Mouse (Mus musculus) neural tube, embryonic 10.5 days (tissue): ENCODE measurements around the gene S100a4.

Experiments used
- DNase-seq: peaks from one replicate; pipeline ENCODE4 v3.0.0-alpha.2; 2017; ENCODE audit warnings: low spot score; ENCODE audit errors: extremely low spot score

The S100a4 gene

GRCm38 (mm10) chr3:90623435-90624071 is 20.0 kb downstream of the S100a4 start:
- DNase-seq = no peak

DNA sequence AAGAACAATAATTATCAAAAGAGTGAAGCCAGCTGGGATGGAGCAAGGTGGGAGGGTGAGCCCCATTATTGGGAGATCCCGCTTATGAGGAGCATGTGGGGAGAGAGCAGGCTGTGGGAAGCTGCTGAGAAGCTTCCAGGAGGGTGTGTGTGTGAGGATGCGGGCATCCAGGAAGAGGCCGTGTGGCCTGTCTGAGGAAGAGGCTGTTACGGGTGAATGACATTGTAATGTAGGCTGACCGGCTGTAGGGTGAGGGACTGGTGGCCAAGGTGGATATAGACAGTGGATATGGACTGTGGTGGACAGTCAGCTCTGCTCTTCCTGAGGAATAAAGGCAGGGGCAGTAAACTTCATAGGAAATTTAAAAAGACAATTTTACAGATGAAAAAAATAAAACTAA is 21.9 kb downstream of the S100a4 start:
- no peak for DNase-seq

DNA sequence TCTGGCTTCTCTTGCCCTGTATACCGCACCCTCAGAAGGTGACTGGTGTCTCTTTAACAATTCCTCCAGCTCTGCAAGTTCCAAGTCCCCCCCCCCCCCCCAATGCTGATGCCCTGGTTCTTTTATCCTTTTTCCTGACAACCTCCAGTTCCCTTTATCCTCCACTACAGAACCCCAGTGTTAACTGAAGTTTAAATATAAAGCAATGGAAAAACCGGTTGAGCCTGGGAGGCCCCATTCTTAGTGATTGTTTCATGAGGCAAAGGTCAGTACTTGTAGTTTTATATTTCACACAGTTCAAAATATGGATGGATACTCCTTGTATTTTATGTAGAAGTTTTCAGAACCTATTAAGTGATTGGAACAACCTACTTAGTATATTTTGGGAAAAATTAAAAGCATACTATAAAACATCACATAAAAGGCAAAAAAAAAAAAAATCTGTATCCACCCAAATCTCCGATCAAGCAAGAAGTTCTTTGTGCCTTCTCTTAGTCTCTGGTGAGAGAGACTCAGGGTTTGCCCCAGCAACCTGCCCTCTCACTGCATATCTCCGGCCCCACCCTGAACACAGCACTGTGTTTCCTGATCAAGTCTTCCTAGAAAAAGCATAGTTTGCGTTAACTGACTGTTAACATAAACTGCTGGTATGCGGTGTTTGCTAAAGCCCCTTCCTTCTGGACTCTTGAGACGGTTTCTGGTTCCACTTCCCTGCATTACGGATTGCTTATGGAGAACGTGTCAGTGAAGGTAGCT is 22.9 kb downstream of the S100a4 start:
- DNase-seq = no peak

DNA sequence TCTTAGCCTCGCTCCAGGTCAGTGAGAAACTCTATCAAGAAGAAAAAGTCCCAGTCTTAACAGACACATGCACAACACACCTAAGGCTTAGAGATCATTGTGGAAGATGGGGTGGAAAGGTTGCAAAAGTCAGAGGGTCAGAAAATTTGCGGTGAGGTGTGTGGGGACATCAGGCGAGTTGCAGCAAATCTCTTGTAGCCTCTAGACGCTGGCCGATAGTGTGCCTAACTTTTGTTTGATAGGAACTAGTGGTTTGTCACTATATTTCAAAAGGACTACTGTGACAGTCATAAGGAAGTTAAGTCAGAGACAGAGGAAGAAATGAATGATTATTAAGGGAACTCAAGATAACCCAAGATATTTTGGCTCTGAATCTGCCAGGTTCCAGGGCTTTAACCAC is 23.8 kb downstream of the S100a4 start:
- no peak for DNase-seq

DNA sequence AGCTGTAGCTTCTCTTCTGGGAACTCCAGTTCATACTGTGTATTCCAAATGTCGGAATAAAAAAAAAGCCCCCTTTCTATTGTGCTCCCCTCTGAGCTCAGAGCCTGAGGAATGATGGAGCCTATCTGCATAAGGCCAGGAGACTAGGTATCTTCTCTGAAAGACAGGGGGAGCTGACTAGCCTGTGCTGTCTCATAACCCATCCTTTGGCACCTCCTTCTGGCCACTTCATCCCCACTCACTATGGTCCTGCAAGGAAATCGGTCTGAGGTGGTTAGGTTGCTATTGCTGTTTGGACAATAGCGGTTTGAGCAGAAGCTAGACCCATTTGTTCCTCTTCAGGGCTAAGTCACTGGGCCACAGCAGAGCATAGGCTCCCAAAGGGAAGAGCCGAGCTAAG is 24.2 kb downstream of the S100a4 start:
- DNase-seq = no peak

DNA sequence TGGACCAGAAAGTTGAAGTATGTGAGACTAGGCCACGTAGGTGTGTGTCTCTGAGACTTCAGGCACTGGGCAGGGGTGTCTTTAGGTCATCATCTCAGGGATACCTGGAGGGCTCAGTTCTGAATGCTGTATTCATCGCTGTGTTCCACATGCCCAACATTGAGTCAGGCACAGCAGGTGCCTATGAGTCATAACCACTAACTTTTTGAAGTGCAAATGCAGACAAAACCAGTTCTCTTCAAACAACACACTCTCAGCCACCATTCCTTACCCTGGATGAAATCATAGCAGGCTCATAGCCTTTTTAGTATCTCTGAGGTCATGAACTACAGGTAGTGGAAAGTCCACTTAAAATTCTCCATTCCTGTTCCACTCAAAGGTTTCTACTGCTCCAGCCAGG is 25.7 kb downstream of the S100a4 start:
- no peak for DNase-seq

GRCm38 (mm10) chr3:90631984-90632383 is 28.4 kb downstream of the S100a4 start:
- no peak for DNase-seq

GRCm38 (mm10) chr3:90638511-90639275 is 35.1 kb downstream of the S100a4 start:
- DNase-seq = no peak

DNA sequence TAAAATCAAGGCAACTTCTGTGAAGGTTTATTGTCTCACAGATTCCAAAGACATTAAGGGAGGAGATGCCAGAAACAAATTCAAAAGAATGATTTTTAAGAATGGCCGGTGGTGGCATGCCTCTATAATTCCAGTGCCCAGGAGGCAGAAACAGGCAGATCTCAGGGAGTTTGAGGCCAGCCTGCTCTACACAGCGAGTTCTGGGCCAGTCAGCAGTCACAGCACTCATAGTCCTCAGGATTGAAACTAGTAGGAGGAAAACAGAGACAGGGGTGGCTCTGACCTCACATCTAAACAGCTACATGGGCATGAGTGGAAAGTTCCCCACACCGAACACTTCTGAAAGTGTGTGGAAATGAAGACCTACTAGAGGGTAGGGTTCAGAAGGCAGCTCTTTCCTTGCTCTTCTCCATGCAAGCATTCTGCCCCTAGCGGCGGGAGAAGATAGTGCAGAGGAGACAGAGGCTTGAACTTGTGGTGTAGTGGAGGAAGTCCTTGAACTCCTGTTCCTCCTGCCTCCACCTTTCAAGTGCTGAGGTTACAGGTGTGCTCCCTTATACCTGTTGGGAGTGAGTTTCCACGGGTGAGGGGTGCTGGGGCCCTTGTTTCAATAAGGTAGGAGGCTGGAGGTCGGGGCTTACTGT is 36.1 kb downstream of the S100a4 start:
- peak; percentile 41 for DNase-seq

- no peak for DNase-seq
Measured at GRCm38 (mm10) chr3:90640981-90641380, 37.4 kb downstream of the S100a4 start.

DNA sequence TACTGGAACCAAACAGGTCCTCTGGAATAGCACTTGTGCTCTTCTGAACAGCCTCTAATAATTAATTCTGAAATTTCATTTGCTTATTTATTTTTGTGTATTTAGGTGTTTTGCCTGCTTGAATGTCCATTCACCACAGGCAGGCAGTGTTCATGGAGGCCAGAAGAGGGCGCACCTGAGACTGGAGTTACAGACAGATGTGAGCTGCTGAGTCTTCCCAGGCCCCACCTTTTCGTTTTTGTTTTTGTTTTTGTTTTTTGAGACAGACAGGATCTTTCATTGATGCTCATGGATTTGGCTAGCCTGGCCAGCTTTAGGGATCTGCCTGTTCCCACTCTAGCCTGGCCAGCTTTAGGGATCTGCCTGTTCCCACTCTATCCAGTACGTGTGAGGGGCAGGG is 40.6 kb downstream of the S100a4 start:
- no peak for DNase-seq

DNA sequence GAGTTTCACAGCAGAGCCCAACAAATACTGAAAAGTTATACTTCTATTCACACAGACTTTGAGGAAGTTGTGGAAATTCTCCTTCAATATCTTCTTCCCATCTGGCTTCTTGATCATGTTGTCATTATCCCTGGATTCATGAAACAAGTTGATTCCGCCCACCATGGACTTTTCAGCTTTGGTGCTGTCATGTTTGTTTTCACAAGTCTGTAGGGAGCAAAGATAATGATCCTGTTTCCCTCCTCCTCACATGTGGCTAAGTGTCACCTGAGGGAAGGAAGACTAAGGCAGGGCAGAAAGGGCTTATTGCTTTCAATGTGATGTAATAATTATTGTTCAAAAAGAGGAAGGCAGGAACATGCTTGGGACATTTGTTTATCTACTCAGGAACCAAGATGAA is 43.7 kb downstream of the S100a4 start:
- no peak for DNase-seq

GRCm38 (mm10) chr3:90648981-90649380 is 45.4 kb downstream of the S100a4 start:
- no peak for DNase-seq

GRCm38 (mm10) chr3:90649832-90650231 is 46.3 kb downstream of the S100a4 start:
- no peak for DNase-seq

DNA sequence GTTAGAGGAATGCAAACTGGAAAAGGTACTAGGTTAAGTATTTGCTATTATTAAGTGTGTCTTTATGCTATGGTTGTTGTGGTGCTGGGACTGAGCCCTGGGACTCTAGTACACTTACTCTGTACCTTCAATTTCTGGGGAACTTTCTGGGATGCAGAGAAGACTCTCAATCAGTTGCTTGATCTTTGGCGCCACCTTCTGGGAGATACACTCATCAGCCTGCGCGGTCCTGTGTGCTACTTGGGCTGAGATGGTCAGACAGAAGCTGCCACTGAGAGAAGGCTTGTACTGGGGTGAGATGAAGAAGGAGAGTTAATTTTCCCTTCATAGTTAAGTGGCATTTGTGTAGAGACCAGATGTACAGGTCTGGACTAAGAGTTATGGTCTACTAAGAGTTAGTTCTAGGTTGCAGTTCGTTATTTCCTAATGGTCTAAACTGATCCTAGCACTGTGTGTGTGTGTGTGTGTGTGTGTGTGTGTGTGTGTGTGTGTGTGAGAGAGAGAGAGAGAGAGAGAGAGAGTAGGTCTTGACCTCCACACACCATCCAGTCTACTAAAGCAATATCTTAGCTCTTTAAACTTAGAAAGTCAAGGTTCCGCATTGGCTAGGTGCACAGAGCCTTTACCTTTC is 49.4 kb downstream of the S100a4 start:
- DNase-seq = peak; percentile 63

DNA sequence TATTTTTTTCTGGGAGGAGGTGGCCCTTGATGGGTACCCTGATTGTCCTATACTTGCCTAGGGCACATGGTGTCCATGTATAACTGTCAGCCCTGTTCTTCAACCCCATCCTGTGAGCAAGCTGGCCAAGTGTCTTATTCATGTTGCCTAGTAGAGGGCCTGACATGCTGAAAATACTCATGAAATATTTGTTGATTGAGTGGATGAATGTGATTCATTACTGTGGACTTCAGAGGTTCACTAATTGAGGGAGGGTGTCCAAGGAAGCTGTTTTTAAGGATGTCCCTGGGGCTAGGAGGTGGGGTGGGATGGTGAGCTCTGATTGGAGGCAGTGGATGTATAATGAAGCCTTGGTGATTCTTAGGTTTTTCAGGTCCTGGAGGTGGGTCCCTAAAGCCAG is 50.1 kb downstream of the S100a4 start, which contains the start of gene S100a7a:
TSS of gene S100a7a (plus strand) at position 301 of the 400 bp plus-strand sequence.
- no peak for DNase-seq
